ENCODE assay signal across 9 mouse cellular contexts in the genomic region with DNA sequence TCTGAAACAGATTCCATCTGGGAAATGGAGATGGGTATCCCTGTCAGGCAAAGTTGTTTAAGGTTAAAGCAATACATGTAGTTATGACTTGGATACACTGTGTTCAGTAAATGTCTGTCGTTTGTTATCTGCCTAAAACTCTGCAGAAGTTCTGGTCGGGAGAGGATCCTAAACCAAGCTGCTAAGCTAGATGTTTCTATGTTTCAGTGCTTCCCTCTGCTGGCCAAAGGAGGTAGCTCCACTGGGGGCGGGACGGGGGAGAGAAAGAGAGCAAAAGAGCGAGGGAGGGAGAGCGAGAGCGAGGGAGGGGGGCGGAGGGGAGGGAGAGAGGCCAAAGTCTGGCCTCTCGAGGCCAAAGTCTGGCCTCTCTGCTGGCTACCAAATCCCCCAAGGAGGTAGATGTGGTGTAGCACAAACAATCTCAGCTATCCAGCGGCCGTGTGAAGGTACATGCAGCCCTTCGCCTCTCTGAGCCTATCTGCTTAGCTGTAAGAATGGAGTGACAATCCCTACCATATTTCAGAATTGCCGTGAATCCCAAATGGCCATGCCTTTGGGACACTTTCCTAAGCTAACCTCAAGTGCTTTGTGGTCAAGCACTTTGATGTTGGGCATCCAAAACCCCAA. TPM values are rescaled to one million over a fixed set of nuclear protein-coding genes. Genes with fewer than 3 reads are reported as not detected.
DNase-seq lines count a peak whose midpoint lies in the region; ATAC-seq and TF ChIP-seq lines count a peak whose summit lies in the region.
"Had no signal": no experiment of that assay in that cellular context is flagged by ENCODE, and none has a peak within 500 bp of the region (broad histone marks: within the 10 kb centered on the region; RNA-seq: fewer than 3 reads in every experiment).

No protein-coding gene starts in this region.

- 0 out of 2 replicates have a peak overlapping the region, but pooled peaks have one; percentile 17 for H3K4me3 ChIP-seq in embryonic facial prominence, embryonic 13.5 days
- no peak overlapping the region for H3K4me3 ChIP-seq in heart, adult 2 months
- no peak overlapping the region for H3K4me3 ChIP-seq in kidney, adult 2 months (ENCODE audit: insufficient read depth, low read depth, low read length)
- no peak overlapping the region for H3K4me3 ChIP-seq in limb, embryonic 11.5 days (ENCODE audit: low read depth, low read length)
- 0 out of 2 replicates have a peak overlapping the region, but pooled peaks have one; percentile 21 for H3K4me3 ChIP-seq in midbrain, embryonic 14.5 days (replicated peaks; ENCODE audit: low read depth, low read length)

- no peaks in the 10 kb centered on the region for H3K27me3 ChIP-seq in embryonic facial prominence, embryonic 13.5 days
- no peaks in the 10 kb centered on the region for H3K27me3 ChIP-seq in heart, adult 2 months (ENCODE audit: control insufficient read depth, insufficient read depth, low read length)
- H3K27me3 ChIP-seq in kidney, adult 2 months (replicated peaks; ENCODE audit: control insufficient read depth, insufficient read depth, low read length) = no peaks in the 10 kb centered on the region
- H3K27me3 ChIP-seq in limb, embryonic 11.5 days (ENCODE audit: control insufficient read depth, insufficient read depth, low read length) = no peaks in the 10 kb centered on the region
- no peaks in the 10 kb centered on the region for H3K27me3 ChIP-seq in midbrain, embryonic 14.5 days (ENCODE audit: control insufficient read depth, insufficient read depth, low read length)

- no peak for ATAC-seq in embryonic facial prominence, embryonic 13.5 days (ENCODE audit: insufficient number of reproducible peaks, insufficient read depth, low FRiP score, low TSS enrichment, low read depth)
- peak; percentile 62 for ATAC-seq in limb, embryonic 11.5 days (ENCODE audit: insufficient number of reproducible peaks, low FRiP score, low TSS enrichment, low read depth)
- ATAC-seq in midbrain, embryonic 14.5 days (ENCODE audit: low FRiP score, low TSS enrichment) = peak; percentile 55; the same call in 1 of the 2 replicates

- H3K79me2 ChIP-seq in heart, adult 2 months (replicated peaks; ENCODE audit: control insufficient read depth, insufficient read depth, low read length) = no peaks in the 10 kb centered on the region

- TF ChIP-seq EP300 in heart, adult 2 months (IDR thresholded peaks at IDR 0.05; ENCODE audit: insufficient read depth, low read depth, low read length) = 0 out of 2 replicates have a peak, but pooled peaks have one; percentile 55

- no peak overlapping the region for H3K9ac ChIP-seq in embryonic facial prominence, embryonic 13.5 days
- H3K9ac ChIP-seq in heart, adult 2 months (ENCODE audit: low read depth, low read length) = no peak overlapping the region
- H3K9ac ChIP-seq in limb, embryonic 11.5 days (ENCODE audit: low read length) = no peak overlapping the region
- peak overlapping the region; percentile 29; the same call in 1 of the 2 replicates for H3K9ac ChIP-seq in midbrain, embryonic 14.5 days (replicated peaks; ENCODE audit: low read length)

- H3K27ac ChIP-seq in embryonic facial prominence, embryonic 13.5 days = no peak overlapping the region
- H3K27ac ChIP-seq in heart, adult 2 months = peak overlapping the region; percentile 90
- H3K27ac ChIP-seq in kidney, adult 2 months (ENCODE audit: insufficient read depth, low read depth, low read length) = peak overlapping the region; percentile 100
- H3K27ac ChIP-seq in limb, embryonic 11.5 days (replicated peaks; ENCODE audit: low read depth, low read length) = no peak overlapping the region
- no peak overlapping the region for H3K27ac ChIP-seq in midbrain, embryonic 14.5 days (replicated peaks; ENCODE audit: low read depth, low read length)

- TF ChIP-seq POLR2A in heart, adult 2 months (IDR thresholded peaks at IDR 0.05; ENCODE audit: insufficient read depth, low read depth, low read length) = no peak
- no peak for TF ChIP-seq POLR2A in kidney, adult 2 months (IDR thresholded peaks at IDR 0.05; ENCODE audit: low read depth, low read length)

- intact Hi-C loops in heart, adult 2 months (cut with DNase I) = loop anchor here (1.0 to 10.0 kb wide), 4 partner anchors 24 to 233 kb away; a partner anchor contains a TSS

- 12% methylated on average over 13 of the region's 13 CpGs for WGBS in embryonic facial prominence, embryonic 13.5 days
- WGBS in heart, adult 2 months = 13% methylated on average over 13 of the region's 13 CpGs
- 10% methylated on average over 13 of the region's 13 CpGs for WGBS in kidney, adult 2 months
- WGBS in limb, embryonic 11.5 days = 12% methylated on average over 11 of the region's 13 CpGs
- WGBS in midbrain, embryonic 14.5 days = 12% methylated on average over 12 of the region's 13 CpGs

- H3K4me1 ChIP-seq in embryonic facial prominence, embryonic 13.5 days = peaks cover 8% of the 10 kb centered on the region
- H3K4me1 ChIP-seq in heart, adult 2 months (ENCODE audit: control insufficient read depth, insufficient read depth, low read length) = peaks cover 10% of the 10 kb centered on the region
- H3K4me1 ChIP-seq in kidney, adult 2 months (ENCODE audit: control insufficient read depth, insufficient read depth, low read length) = peaks cover 10% of the 10 kb centered on the region
- H3K4me1 ChIP-seq in limb, embryonic 11.5 days (ENCODE audit: control insufficient read depth, insufficient read depth, low read length) = no peaks in the 10 kb centered on the region
- H3K4me1 ChIP-seq in midbrain, embryonic 14.5 days (ENCODE audit: control insufficient read depth, insufficient read depth, low read length) = no peaks in the 10 kb centered on the region

- TF ChIP-seq CTCF in heart, adult 2 months (IDR thresholded peaks at IDR 0.05) = peak; percentile 84
- TF ChIP-seq CTCF in kidney, adult 2 months (conservative IDR thresholded peaks at IDR 0.05; ENCODE audit: insufficient read depth, insufficient read length, low read depth, low read length) = peak; percentile 80

- H3K4me2 ChIP-seq in embryonic facial prominence, embryonic 13.5 days = peak overlapping the region; percentile 50
- H3K4me2 ChIP-seq in limb, embryonic 11.5 days (ENCODE audit: low read depth, severe bottlenecking) = 0 out of 2 replicates have a peak overlapping the region, but pooled peaks have one; percentile 21
- peak overlapping the region; percentile 53 for H3K4me2 ChIP-seq in midbrain, embryonic 14.5 days (ENCODE audit: low read length)

- peak; percentile 32 for DNase-seq in 3134 (ENCODE audit: extremely low read depth, insufficient read length, low spot score)
- peak; percentile 77 for DNase-seq in adrenal gland, postnatal 25 days
- DNase-seq in heart, adult 2 months = peak; percentile 82 to 90
- peak; percentile 97 for DNase-seq in kidney, adult 2 months
- DNase-seq in limb, embryonic 11.5 days (ENCODE audit: low spot score) = peak; percentile 90
- DNase-seq in midbrain, embryonic 14.5 days = peak; percentile 88
- peak; percentile 37 to 78 for DNase-seq in spleen, postnatal 10 days (ENCODE audit: low spot score in 2 of 2)

- H3K9me3 ChIP-seq in embryonic facial prominence, embryonic 13.5 days = no peaks in the 10 kb centered on the region
- no peaks in the 10 kb centered on the region for H3K9me3 ChIP-seq in limb, embryonic 11.5 days (ENCODE audit: control insufficient read depth, low read length)
- H3K9me3 ChIP-seq in midbrain, embryonic 14.5 days (ENCODE audit: control insufficient read depth, low read length) = no peaks in the 10 kb centered on the region
- H3K9me3 ChIP-seq: G1E had no signal

- H3K36me3 ChIP-seq in embryonic facial prominence, embryonic 13.5 days = no peaks in the 10 kb centered on the region
- peaks cover 8% of the 10 kb centered on the region; the same call in 1 of the 2 replicates for H3K36me3 ChIP-seq in heart, adult 2 months (ENCODE audit: control insufficient read depth, insufficient read depth, low read length)
- H3K36me3 ChIP-seq in kidney, adult 2 months (ENCODE audit: control insufficient read depth, insufficient read depth, low read length) = no peaks in the 10 kb centered on the region
- H3K36me3 ChIP-seq in limb, embryonic 11.5 days (ENCODE audit: control insufficient read depth, insufficient read depth, low read length) = no peaks in the 10 kb centered on the region
- no peaks in the 10 kb centered on the region for H3K36me3 ChIP-seq in midbrain, embryonic 14.5 days (ENCODE audit: control insufficient read depth, insufficient read depth, low read length)
- H3K36me3 ChIP-seq: G1E had no signal

RNA-seq across cellular contexts. Expression of a gene that starts 27.6 kb away (rescaled TPM):
- total RNA-seq in adrenal gland, postnatal 25 days (2021) = 79.3 and 85.8 TPM in 2 replicates
- polyA plus RNA-seq in embryonic facial prominence, embryonic 13.5 days (2015; fragmentation: Nextera tagmentation; extraction: Ambion mirVana) = 37.4 and 37.9 TPM in 2 replicates
- 10 to 100 TPM; 38.7 to 40.1 TPM for total RNA-seq in heart, adult 2 months (2021)
- polyA plus RNA-seq in heart, adult 2 months (2012; rRNA removed) = 20.4 and 34.4 TPM in 2 replicates
- 26.4 and 27.9 TPM in 2 replicates for polyA plus RNA-seq in kidney, adult 2 months (2012; rRNA removed)
- polyA plus RNA-seq in limb, embryonic 11.5 days (2014; fragmentation: Nextera tagmentation; extraction: Ambion mirVana) = 44.3 and 48.5 TPM in 2 replicates
- 16.3 and 25.4 TPM in 2 replicates for polyA plus RNA-seq in midbrain, embryonic 14.5 days (2014; fragmentation: Nextera tagmentation; extraction: Ambion mirVana)

Comparison
In these comparisons a context has a peak if more than half of its experiments do, and no peak if none do; other contexts are left out.
1. DNase-seq: peak in every context shown above with its lines; median percentile 97 in kidney, adult 2 months; 90 in limb, embryonic 11.5 days; 88 in midbrain, embryonic 14.5 days; 86 in heart, adult 2 months; 77 in adrenal gland, postnatal 25 days; 58 in spleen, postnatal 10 days; 32 in 3134.
2. H3K27ac ChIP-seq: peak in heart, adult 2 months (single experiment) and kidney, adult 2 months (single experiment); none in embryonic facial prominence, embryonic 13.5 days (single experiment), limb, embryonic 11.5 days (single experiment) and midbrain, embryonic 14.5 days (single experiment).
3. H3K4me3 ChIP-seq: peak in embryonic facial prominence, embryonic 13.5 days (single experiment) and midbrain, embryonic 14.5 days (single experiment); none in heart, adult 2 months (single experiment), kidney, adult 2 months (single experiment) and limb, embryonic 11.5 days (single experiment).
4. Peak in every context shown above with its lines, with median percentiles within 50 percentile points of each other: H3K4me2 ChIP-seq.